Mouse (Mus musculus) right cerebral cortex, adult 2 months (tissue): ENCODE measurements at regions not wholly inside any gene's neighbourhood (a gene's known extent, or its start where the extent isn't known, plus 50 kb on each side); places are given as distances from the start of the nearest gene placed in this dataset.

Experiments used
- DNase-seq, 2 experiments: peaks; one replicate each; pipeline ENCODE4 v3.0.0; 2021 to 2022; ENCODE audit warnings: low spot score in 2 of 2

GRCm38 (mm10) chr6:14407754-14408153 lies 347.3 kb downstream of the Ppp1r3a start:
- DNase-seq, result no peak

- DNase-seq, result peak; percentile 10 to 13
These were observed 396.8 kb downstream of the Ppp1r3a start for GRCm38 (mm10) chr6:14358280-14358679.
